Mouse (Mus musculus): ENCODE measurements around the gene Itga6.

GRCm38 (mm10) chr2:71726883-71727676, 18.3 kb upstream of the Itga6 start:
- TF ChIP-seq POLR2A (IDR thresholded peaks at IDR 0.05; ENCODE audit: extremely low read depth, insufficient read depth, low read length) = no peak
- no peak for TF ChIP-seq CTCF (IDR thresholded peaks at IDR 0.05; ENCODE audit: low read depth, low read length)
